Mouse (Mus musculus) intestine, postnatal 0 days (tissue): ENCODE measurements at regions not wholly inside any gene's neighbourhood (a gene's known extent, or its start where the extent isn't known, plus 50 kb on each side); places are given as distances from the start of the nearest gene placed in this dataset.

Experiments
- ATAC-seq: fragments of 200-750 bp; cut with Nextera tagmentation; 2 replicates; pipeline ENCODE4 v1.8.0; 2017; ENCODE audit warnings: mild to moderate bottlenecking, moderate TSS enrichment, moderate library complexity
- H3K27ac ChIP-seq: fragments of 300-500 bp; sonication (generic); 2 replicates; pipeline ENCODE4 v1.5.1; 2014; ENCODE audit warnings: mild to moderate bottlenecking, low read depth, low read length, moderate library complexity
- H3K27me3 ChIP-seq: fragments of 300-500 bp; sonication (generic); replicated peaks from 2 replicates; pipeline ENCODE4 v1.6.1; 2014; ENCODE audit warnings: low read length, mixed read lengths; ENCODE audit not compliant: control insufficient read depth, insufficient read depth
- H3K36me3 ChIP-seq: fragments of 300-500 bp; sonication (generic); 2 replicates; pipeline ENCODE4 v1.6.1; 2014; ENCODE audit warnings: mild to moderate bottlenecking, moderate library complexity; ENCODE audit not compliant: control insufficient read depth, insufficient read depth
- H3K4me1 ChIP-seq: fragments of 300-500 bp; sonication (generic); replicated peaks from 2 replicates; pipeline ENCODE4 v1.6.1; 2014; ENCODE audit warnings: antibody characterized with exemption, low read length, mixed read lengths; ENCODE audit not compliant: control insufficient read depth, insufficient read depth
- H3K4me2 ChIP-seq: fragments of 300-500 bp; sonication (generic); replicated peaks from 2 replicates; pipeline ENCODE4 v1.6.1; 2014; ENCODE audit warnings: low read depth, mild to moderate bottlenecking, moderate library complexity
- H3K4me3 ChIP-seq: fragments of 300-500 bp; sonication (generic); 2 replicates; pipeline ENCODE4 v1.5.1; 2014; ENCODE audit warnings: low read depth, low read length
- H3K9ac ChIP-seq: fragments of 300-500 bp; sonication (generic); 2 replicates; pipeline ENCODE4 v1.6.1; 2014; ENCODE audit warnings: mild to moderate bottlenecking, low read depth, low read length
- H3K9me3 ChIP-seq: fragments of 300-500 bp; sonication (generic); 2 replicates; pipeline ENCODE4 v1.6.1; 2016; ENCODE audit warnings: mixed run types; ENCODE audit not compliant: control insufficient read depth
- CTCF ChIP-seq: sonication (generic); IDR thresholded peaks from 2 replicates; pipeline ENCODE4 v1.5.1; 2016; ENCODE audit warnings: low read depth, mild to moderate bottlenecking, control low read depth, antibody characterized with exemption, moderate library complexity
- WGBS: fragments of 180-500 bp; shearing (Covaris S2); extraction: QIAGEN DNeasy Blood & Tissue Kit; methylation state at CpG from one replicate; pipeline ENCODE4 v1.1.7; 2014; 5-methylcytosine and 5-hydroxymethylcytosine counted together

GRCm38 (mm10) chr11:20955561-20955960, 124.7 kb upstream of the Lgalsl start:
- no peaks in the 10 kb centered on the region for H3K27me3 ChIP-seq
- no peaks in the 10 kb centered on the region for H3K36me3 ChIP-seq
- H3K9ac ChIP-seq: no peak overlapping the region
- no peak overlapping the region for H3K27ac ChIP-seq
- no peaks in the 10 kb centered on the region for H3K9me3 ChIP-seq
- WGBS: 61% methylated on average over 8 of the region's 8 CpGs
- TF ChIP-seq CTCF: no peak
- no peak overlapping the region for H3K4me2 ChIP-seq
- H3K4me1 ChIP-seq: no peaks in the 10 kb centered on the region
- ATAC-seq: no peak
- H3K4me3 ChIP-seq: no peak overlapping the region

DNA sequence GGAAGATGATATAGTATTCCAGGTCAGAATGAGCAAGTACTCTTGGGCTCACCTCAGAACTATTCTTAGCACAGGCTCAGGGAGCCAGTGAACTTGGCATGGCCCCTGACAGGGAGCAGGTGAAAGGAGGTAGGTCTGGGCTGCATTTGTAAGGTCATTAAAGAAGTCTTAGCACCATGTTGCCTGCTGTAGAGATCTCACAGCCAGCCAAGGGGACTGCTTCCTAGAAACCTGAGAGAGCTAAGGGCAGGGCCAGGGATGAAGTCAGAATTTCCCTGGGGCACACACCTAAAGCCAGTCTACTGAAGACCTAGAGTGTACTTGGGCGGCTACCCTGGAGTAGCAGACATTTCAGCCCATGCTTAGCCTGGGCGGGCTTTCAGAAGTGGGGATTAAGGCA, 126.9 kb upstream of the Lgalsl start:
- Histone ChIP-seq H3K36me3 (no peaks in the 10 kb centered on the region), H3K4me1 (no peaks in the 10 kb centered on the region), H3K4me2 (no peak overlapping the region), H3K9ac (no peak overlapping the region), H3K27me3 (no peaks in the 10 kb centered on the region), H3K27ac (no peak overlapping the region), H3K9me3 (no peaks in the 10 kb centered on the region), H3K4me3 (no peak overlapping the region)
- 24% methylated on average over 2 of the region's 2 CpGs for WGBS
- TF ChIP-seq CTCF: no peak
- ATAC-seq: no peak

- no peak for ATAC-seq
- Histone ChIP-seq H3K4me3 (no peak overlapping the region), H3K36me3 (no peaks in the 10 kb centered on the region), H3K4me1 (no peaks in the 10 kb centered on the region), H3K4me2 (no peak overlapping the region), H3K27me3 (no peaks in the 10 kb centered on the region), H3K27ac (no peak overlapping the region), H3K9me3 (no peaks in the 10 kb centered on the region), H3K9ac (no peak overlapping the region)
- no peak for TF ChIP-seq CTCF
- 16% methylated on average over 5 of the region's 5 CpGs for WGBS
These were observed 127.4 kb upstream of the Lgalsl start for GRCm38 (mm10) chr11:20958233-20958632.

DNA sequence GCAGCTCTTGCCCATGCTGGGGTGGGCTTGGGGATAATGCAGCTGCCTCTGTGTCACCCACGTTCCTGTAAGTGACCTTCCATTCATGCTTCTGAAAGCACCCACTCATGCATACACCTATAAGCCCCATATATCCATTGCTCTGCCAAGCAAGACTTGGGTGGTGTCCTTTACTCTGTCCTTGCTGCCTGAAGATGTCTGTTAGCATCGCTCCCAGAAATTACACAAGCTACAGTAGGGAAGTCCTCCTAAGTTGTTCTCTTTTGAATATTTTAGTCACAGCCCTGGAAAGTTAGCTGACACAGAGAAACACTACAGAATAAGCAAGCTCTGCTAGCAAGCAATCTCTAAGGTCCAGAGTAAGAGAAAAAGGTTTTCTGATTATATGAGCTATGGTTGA, 129.2 kb upstream of the Lgalsl start:
- H3K4me2 ChIP-seq: no peak overlapping the region

DNA sequence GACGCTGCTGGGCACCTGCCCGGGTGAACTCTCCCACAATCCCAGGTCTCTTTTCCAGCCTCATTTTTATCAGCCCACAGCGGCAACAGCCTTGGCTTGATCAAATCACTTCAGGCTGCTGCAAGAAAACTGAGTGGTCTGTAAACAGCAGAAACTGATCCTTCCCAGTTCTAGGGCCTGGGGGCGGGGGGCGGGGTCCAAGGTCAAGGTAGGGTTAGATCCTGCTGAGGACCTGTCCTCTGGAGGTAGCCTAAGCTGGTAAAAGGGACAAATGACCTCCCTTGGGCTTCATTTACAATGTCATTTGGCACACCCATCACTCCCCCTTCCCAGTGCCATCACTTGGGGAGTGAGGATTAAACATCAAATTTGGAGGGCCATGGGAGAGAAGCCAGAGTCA, 129.9 kb upstream of the Lgalsl start:
- no peak overlapping the region for H3K9ac ChIP-seq
- H3K4me1 ChIP-seq: no peaks in the 10 kb centered on the region
- no peaks in the 10 kb centered on the region for H3K9me3 ChIP-seq
- H3K27me3 ChIP-seq: no peaks in the 10 kb centered on the region
- TF ChIP-seq CTCF: no peak
- H3K36me3 ChIP-seq: no peaks in the 10 kb centered on the region
- H3K4me2 ChIP-seq: no peak overlapping the region
- 31% methylated on average over 5 of the region's 5 CpGs for WGBS
- no peak for ATAC-seq
- no peak overlapping the region for H3K4me3 ChIP-seq
- H3K27ac ChIP-seq: no peak overlapping the region

More for the DNA sequence above, 129.2 kb upstream of the Lgalsl start:
- no peaks in the 10 kb centered on the region for H3K4me1 ChIP-seq
- H3K9ac ChIP-seq: no peak overlapping the region
- H3K27ac ChIP-seq: no peak overlapping the region
- no peak overlapping the region for H3K4me3 ChIP-seq
- no peak for TF ChIP-seq CTCF
- ATAC-seq: no peak
- no peaks in the 10 kb centered on the region for H3K9me3 ChIP-seq
- 81% methylated on average over 2 of the region's 2 CpGs for WGBS
- no peaks in the 10 kb centered on the region for H3K36me3 ChIP-seq
- no peaks in the 10 kb centered on the region for H3K27me3 ChIP-seq

- no peaks in the 10 kb centered on the region for H3K36me3 ChIP-seq
- H3K4me3 ChIP-seq: no peak overlapping the region
- no peak overlapping the region for H3K4me2 ChIP-seq
- H3K9me3 ChIP-seq: no peaks in the 10 kb centered on the region
- no peak for ATAC-seq
- H3K27me3 ChIP-seq: no peaks in the 10 kb centered on the region
- TF ChIP-seq CTCF: no peak
- H3K27ac ChIP-seq: no peak overlapping the region
- H3K4me1 ChIP-seq: no peaks in the 10 kb centered on the region
- WGBS: 83% methylated on average over 2 of the region's 2 CpGs
- H3K9ac ChIP-seq: no peak overlapping the region
These were observed 129.5 kb upstream of the Peli1 start for GRCm38 (mm10) chr11:20961626-20962025.

DNA sequence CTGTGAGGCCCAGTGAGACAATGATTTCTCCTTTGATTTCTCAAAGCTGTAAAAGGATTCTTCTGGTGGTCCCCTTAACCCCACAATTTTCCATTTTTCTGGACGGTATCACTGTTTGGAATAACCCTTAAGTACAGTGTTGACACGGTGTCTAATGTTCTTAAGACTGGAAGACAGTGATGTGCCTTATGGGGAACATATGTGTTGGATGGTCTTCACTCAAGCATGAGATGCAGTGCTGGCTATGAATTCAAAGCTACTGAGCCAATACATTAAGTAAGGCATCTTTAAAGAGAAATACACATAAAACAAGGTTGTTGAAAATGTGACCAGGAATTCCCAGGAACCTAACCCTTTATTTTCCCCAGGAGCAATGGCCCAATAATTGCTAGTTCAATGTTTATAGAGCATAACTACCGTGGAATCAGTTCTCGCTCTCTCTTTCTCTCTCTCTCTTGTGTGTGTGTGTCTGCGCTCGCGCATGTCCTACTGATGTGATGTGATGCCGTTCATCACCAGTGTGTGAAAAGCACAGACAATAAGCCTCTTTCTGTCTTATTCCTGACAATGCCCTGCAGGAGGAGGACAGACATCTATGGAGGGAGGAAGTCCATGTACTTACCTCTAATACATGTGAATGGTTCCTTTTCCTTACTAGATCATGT, 125.4 kb upstream of the Peli1 start:
- H3K9ac ChIP-seq: no peak overlapping the region
- 85% methylated on average over 8 of the region's 8 CpGs for WGBS
- no peak overlapping the region for H3K4me3 ChIP-seq
- no peaks in the 10 kb centered on the region for H3K4me1 ChIP-seq
- no peaks in the 10 kb centered on the region for H3K27me3 ChIP-seq
- no peaks in the 10 kb centered on the region for H3K9me3 ChIP-seq
- no peaks in the 10 kb centered on the region for H3K36me3 ChIP-seq
- no peak for ATAC-seq
- H3K27ac ChIP-seq: no peak overlapping the region
- no peak overlapping the region for H3K4me2 ChIP-seq
- no peak for TF ChIP-seq CTCF
